Mouse (Mus musculus) neutrophil, adult 5-6 weeks (primary cell): ENCODE measurements around the gene Klhl29. TPM values are rescaled to one million over a fixed set of nuclear protein-coding genes. Genes with fewer than 3 reads are reported as not detected.

Source experiments
- ATAC-seq: fragments of 151-379, 151-347 bp; 2 replicates; pipeline ENCODE4 v1.8.0; 2017; ENCODE audit warnings: mild to moderate bottlenecking, moderate TSS enrichment; ENCODE audit not compliant: insufficient number of reproducible peaks, poor library complexity, low FRiP score, severe bottlenecking; ENCODE audit errors: extremely low read depth
- total RNA-seq: library from RNA; stranded (forward); fragments of 200-1000 nt; gene quantifications from 2 replicates; pipeline ENCODE4 v1.2.3, GENCODE M21; 2017

Gene Klhl29
- total RNA-seq, 1 experiment from 2014 or later, result 0.12 TPM

DNA sequence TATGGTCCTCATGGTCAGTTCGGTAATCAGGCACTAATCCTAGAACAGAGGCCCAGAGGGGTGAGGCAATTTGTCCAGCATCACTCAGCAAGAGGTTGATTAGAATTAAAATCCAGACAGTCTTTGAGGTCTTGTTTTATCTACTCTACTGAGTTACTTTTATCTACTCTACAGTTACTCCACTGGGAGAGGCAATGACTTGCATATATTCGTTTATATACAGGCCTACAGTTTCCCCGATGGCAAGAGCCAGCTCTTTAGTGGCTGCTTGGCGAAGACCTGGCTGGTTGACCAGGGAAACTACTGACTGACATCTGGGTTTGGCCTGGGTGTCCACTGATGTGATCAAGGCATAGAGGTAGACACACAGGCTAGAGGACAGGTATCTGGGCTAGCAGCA is 168.3 kb downstream of the Klhl29 start:
- ATAC-seq, result no peak

DNA sequence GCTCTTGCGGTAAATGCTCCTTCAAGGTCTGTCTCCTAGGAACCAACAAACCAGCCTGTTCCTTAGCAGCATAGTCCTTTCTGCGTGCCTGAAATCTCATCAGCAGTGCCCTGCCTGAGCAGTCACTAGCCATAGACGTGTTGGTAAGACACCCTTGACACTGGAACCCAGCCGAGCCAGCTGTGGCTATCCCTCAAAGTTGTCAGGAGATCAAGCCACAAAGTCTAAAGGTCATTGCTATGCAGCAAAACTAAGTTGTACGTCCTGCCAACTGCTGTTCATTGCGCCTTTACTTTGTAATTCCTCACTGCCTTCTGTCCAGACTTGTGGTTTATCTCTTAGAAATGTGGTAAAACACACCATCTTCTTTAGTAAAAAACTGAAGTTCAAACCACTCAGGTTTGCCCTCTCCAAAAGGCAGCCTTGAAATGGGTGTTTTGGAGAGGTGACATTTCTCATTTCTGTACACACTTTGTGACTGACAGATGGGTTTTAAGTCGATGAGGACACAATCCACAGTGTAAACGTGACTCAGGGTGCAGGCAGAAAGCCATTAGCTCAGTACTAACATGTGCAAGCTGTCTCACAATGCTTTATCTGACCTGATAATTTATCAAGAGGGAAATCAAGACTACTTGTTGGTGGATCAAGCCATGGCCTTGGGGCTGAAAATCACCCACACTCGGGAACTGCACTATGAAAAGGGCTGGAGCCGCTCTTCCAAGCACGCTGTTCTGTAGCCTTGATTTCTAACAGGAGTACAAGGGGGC is 171.2 kb downstream of the Klhl29 start:
- no peak for ATAC-seq

DNA sequence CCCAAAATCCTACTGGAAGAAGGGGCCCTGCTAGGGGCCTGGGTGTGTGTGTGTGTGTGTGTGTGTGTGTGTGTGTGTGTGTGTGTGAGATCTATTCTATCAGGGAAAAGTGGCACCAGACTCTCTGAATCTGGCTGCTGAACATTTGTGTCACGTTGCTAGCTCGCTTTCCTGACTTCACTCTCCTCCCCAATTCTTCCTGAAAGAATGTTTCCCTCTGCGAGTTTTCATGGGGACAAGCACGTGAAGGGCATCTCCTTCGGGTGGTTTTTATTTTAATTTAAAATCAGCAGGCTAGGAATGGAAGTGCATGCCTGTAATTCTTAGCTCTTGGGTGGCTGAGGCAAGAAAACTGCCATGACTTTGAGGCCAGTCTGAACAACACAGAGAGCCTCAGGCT is 172.1 kb downstream of the Klhl29 start:
- ATAC-seq, result no peak

DNA sequence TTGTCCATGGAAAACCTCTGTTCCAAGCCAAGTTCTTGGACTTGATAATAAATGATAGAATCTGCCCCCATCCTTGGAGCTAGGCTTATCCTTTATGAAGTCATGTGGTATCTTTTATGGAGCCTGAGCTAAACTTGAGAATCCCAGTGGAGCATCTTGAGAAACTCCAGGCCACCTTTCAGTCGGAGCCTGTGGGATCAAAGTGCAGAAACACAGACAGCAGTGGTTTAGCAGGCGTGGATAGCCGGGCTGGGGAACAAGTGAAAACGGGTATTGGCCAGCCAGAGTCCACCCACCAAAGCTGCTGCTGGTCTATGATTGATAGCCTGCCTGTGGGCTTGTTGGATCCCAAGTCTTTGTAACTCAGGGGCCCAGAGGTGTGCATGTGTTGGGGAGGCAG is 177.2 kb downstream of the Klhl29 start:
- ATAC-seq, result no peak

DNA sequence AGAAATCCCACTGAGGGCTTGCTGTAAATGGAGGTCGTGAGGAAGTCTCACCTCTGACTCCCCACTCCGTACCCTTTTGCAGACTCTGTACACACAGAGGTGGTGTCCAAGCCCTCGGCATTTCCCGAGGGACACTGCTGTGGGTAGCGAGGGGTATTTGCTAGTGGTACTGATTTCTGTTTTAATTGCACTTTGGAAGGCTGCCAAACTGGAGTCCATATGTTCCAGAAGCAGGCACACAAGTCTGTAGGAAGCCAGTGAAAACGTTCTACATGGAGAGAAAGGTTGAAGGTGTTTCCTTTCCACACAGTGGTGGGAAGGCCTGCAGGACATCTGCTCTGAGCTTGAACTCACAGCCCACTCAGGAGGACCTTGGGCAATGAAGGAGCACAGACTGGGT is 181.3 kb downstream of the Klhl29 start:
- ATAC-seq, result no peak

DNA sequence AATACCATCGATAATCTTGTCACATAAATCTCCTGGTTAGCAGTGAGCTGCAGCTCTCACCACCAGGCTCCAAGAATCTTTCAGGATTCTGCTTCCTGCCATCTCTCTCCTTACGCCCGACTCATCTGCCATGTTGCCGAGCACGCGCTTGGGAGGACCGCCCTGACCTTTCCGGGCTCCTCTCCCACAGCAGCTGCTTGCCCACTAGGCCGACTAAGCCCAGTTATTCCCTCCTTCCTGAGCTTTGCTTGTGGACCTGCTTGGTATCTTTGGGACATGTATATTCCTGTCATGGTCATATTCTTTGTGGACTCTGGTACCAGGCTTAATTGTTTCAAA is 183.1 kb downstream of the Klhl29 start:
- ATAC-seq, result no peak

DNA sequence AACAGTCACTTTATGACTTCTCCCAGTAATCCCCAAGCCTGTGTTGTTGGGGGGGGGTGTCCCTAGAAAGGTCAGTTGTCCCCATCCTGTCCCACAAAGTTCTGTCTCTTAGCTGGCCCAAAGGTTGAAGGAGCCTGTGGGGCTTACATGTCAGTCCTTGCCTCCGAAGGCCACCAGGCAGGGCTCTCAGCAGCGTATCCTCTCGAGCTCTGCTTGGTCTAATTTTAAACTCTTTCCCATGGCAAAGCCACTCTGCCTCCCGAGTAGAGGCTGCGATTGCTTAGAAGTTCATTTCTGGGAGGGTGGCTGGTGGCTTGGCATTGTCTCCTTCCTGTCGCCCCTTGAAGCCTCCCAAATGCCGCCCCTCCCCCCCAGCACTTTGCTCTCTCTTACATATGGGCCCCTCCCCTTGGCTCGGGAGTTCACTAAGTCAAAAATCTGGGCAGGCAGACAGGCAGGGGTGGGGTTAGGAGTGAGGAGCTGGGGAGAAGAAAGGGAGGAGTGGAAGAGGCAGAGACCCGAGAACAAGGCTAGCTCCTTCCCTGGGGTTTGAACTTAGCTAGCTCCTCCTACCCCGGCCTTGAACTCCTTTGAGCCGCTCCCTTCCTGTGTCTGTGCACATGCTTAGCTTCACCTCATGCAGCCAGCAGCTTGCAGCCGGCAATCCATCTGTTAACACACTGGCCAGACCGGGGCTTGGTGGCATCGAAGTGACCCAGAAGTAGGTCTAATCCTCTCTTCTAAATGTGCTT is 183.7 kb downstream of the Klhl29 start:
- no peak for ATAC-seq

DNA sequence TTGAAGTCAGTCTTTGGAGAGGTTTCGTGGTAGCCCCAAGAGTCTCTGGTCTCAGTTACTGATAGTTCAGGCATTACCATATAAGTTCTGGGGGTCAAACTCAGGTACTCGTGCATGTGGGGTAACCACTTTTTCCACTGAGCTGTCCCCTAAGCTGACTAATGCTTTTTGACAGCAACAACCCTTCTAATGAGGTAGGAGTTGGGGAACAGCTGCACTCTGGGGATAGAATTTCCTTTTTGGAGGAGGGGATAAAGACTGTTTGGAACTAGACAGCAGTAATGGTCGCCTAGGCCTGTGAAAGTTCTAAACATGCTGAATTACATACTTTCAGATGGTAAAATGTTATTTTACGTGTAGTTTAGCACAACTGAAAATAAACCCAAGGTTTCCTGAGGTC is 184.3 kb downstream of the Klhl29 start:
- ATAC-seq, result no peak

DNA sequence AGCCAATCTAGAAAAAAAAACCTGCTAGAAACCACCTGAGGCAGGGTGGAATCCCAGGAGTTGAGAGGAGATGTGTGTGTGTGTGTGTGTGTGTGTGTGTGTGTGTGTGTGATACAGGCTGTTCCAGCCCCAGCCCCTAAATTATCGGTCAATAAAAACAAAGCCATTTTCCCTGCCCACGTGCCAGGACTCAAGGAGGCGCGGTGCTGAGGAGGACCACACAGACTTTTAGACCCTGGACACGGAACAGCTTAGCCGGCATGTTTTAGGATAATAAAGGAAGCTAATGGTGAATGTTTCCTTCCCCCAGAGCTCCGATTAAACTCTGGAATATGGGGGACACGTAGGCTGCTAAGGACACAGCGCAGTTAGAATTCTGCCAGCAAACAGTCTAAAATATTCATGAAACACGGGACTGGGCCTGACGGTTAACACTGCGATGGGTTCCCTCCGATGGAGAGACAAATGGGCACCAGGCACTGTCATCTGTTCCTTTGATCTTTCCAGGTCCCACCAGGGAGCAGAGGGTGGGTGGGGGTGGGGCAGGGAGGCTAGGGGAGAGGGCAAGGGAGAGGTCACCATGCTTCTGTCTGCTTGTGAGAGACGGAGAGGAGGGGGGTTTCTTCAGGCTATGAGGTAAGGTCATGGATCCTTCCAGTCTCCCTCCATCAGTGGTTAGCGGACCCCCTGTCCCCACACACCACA is 185.9 kb downstream of the Klhl29 start:
- ATAC-seq, result no peak

DNA sequence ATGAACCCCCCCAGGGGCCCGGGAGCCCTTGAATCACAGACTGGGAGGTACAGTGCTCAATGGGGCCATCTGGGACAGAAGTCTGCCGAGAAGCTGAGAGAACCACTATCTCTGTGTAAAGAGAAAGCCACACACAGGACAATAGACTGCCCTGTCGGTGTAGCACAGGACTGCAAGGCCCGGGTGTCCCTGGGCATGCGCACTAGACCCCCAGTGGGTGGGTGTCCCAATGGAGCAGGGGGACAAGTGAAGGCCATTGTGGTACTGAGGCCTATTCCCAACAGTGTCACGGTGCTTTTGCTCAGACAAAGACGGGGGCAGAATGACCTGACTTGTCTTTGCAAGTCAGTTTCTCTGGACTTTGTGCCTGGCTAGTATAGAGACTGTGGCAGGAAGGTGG is 186.6 kb downstream of the Klhl29 start:
- ATAC-seq, result no peak

DNA sequence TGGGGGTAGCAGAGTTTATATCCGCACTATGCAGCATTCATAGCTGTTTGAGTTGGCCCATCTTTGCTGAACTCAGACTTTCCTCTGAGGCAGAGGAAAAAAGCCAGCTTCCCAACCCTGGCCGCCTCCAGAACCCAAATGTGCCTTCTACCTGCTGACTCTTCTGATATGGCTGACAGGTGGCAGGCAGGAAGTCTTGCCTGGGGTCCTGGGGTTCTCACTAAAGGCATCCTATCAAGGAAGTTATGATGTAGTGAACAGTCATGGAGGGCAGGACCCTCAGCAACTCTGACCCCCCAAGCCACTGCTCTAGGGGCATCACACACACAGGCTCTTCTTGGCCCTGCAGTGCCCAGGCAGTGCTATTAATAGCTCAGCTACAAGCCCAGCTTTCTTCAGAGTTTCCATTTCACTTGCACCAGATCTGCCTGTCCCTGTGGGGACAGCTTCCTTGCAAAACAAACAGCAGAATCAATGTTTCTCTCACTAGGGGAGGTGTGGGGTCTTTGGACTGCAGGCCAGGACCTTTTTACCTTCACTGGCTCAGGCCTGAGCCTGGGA is 187.6 kb downstream of the Klhl29 start:
- ATAC-seq, result no peak

DNA sequence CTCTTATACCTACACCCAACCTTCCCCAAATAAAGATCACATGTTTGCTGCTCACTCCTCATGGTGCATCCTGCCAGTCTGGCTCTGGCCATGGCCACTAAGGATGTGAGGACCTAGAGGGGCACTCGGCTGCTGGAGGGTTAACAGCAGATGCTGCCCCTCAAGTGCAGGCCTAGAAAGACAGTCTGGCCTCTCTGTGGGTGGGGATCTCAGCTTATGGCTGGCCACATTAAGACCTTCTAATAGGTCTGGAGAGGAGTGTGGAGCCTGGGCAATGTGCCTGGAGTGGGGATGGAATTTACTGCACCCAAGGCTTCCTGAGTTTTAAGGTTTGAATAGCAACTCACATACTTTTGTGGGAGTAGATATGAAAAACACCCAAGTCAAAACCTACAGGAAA is 188.8 kb downstream of the Klhl29 start:
- no peak for ATAC-seq

DNA sequence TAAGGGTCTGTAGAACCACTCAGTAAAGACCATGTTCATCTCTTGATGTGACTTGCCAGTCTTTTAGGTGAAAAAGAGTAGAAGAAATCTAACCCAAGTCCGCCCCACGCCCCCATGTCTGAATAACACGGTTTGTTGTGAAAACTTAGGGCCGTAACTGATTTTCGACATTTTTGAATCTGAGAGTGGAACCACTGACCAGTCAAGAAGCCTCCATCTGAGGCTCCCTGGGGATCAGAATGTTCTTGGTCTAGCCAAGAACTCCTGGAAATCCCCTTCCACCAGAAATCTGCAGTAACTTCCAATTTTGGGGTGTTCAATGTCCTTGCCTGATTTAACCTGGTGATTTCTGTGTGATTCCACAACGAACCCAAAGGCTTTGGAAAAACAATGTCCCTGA is 189.9 kb downstream of the Klhl29 start:
- ATAC-seq, result no peak

DNA sequence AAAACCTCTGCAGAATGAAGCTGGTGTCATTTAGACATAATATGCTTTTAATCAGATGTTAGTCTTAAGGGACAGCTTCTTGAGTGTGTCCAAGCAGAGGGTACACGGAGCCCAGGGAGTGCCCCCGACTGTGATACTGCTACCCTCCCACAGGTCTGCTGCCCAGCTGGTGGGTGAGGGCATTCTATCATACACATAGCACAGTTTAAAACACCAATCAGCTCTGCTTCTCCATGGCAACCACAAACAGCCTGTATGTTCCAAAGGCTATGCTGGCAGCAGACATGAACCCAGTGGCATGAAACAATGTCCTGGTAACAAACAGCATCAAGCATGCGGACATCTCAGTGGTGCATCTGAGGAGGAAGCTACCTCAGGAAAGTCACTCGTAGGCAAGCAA is 192.9 kb downstream of the Klhl29 start:
- ATAC-seq, result no peak

DNA sequence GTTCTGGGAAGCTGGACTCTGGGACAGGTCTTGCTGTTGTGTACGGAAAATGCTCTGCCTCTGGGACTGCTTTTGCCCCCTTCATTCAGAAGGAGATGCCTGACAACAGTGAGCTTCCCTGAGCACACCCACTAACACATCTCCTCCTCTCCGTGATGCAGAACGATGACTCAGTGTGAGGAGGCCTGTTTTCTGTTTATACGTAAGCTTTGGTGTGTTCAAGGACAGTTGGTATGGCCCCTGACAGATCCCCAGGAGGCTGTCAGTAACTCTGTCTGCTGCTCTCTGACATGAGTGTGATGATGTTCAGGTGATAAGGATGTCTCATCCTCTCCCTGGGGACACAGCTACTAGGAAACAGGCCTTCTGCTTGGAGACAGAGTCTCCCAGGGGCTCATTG is 193.3 kb downstream of the Klhl29 start:
- ATAC-seq, result no peak

DNA sequence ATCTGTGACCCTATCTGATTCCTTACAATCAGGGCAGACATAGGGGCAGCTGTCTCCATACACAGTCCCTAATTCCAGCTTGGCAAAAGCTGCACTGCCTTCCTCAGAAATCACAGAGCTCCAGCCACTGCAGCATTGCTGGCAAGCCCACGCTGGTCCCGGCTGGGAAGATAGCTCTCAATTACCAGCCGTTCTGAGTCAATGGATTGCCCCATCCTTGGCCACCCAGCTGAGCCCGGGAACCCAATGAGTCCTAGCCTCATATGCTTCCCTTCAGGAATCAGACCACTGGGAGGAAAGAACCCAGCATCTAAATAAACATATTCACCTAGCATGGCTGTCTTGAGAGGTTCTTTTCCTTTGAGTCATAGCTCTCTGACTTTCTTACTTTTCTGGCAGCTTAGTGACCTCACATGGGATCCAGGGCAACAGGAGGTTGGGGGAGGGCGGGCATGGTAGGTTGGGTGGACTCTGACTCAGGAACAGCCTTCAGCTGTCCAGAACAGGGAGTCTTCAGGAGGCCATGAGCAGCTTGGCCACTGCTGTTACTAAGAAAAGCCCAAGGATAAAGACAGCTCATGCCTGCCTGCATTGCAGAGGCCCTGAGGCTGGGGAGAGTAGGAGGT is 198.7 kb downstream of the Klhl29 start:
- ATAC-seq, result no peak

DNA sequence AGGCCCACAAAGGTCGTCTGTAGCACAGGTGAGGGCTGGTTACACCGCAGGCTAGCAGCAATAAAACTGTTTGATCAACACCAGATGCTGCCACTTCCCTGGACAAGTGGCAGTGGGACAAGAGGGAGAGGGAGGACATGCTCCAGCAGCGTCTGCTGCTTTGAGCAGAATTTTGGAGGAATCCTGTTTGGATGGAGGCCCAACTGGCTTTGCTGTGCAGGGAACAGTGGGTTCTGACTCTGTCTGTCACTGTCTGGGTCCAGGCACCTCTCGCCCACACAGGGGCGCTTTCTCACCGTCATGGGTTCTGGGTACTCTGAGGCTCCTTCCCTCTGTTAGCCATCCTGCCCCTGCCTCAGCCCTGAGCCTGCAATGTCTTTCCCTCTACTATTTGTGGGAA is 209.3 kb downstream of the Klhl29 start:
- no peak for ATAC-seq

DNA sequence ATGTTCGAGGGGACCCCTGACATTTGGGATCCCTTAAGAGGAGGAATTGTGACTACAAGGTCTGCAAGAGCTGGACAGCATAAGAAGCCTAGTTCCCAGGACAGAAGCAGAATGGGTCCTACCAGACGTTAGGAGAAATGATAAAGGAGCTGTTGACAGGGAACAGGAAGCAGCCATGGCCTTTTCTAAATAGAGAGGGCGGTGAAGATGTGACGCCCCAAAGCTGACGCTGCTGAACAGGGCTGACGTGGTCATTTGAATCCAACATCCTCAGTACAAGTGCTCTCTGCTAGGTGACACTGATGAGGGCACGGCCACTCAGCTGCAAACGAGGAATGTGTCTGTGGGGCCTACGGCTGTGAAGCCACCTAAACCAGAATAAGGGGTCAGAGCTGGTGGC is 210.1 kb downstream of the Klhl29 start:
- ATAC-seq, result no peak

DNA sequence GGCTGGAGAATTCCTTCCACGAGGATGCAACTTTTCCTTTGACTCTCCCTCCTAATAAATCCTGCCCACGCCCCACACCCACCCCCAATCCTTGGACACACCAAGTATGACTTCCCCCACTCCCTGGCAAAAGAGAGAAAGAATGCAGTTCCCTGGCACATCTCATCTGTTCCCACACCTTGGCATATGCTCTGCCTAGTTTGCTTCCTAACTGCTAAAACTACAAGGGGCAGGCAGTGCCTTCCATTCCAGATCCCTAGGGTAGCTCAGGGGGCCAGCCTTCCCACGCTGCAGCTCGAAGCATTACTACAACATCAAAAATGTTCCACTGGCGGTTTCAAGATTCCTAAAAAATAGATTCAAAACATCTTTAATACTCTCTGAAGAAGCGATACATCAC is 212.8 kb downstream of the Klhl29 start:
- ATAC-seq, result no peak
